Mouse (Mus musculus) embryonic fibroblast, embryonic 13.5 days (primary cell): Measurements from ENCODE around the gene Hmga1.

Experiments
- CTCF ChIP-seq: IDR thresholded peaks from 2 replicates; pipeline ENCODE4 v1.5.1; 2011; ENCODE audit warnings: mild to moderate bottlenecking, control low read depth, low read length, moderate library complexity, borderline replicate concordance; ENCODE audit not compliant: insufficient read depth
- POLR2A ChIP-seq: IDR thresholded peaks from 2 replicates; pipeline ENCODE4 v1.6.1; 2011; ENCODE audit warnings: low read depth, mild to moderate bottlenecking, control low read depth, low read length, moderate library complexity

DNA sequence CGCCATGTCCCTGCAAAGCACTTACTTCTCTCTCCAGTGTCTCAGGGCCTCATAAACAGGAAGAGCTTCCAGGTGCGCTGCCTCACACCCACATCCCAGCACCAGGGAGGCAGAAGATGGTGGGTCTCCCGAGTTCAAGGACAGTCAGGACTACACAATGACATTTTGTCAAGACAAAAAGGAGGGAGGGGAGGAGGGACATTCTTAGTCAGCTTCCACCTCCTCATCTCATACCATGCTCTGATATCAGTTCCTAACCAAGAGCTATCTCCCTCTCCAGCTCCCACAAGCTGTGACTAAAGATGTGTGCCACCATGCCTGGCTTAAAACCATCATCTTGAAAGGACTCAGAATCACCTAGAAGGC is 55.2 kb downstream of the Hmga1 start:
- TF ChIP-seq CTCF (no peak), POLR2A (no peak)
